Mouse (Mus musculus): Measurements from ENCODE around the gene Celf5. TPM values are rescaled to one million over a fixed set of nuclear protein-coding genes. Genes with fewer than 3 reads are reported as not detected.

Gene Celf5
- polyA plus RNA-seq (2012; rRNA removed) = 0.18 and 0.27 TPM in 2 replicates

DNA sequence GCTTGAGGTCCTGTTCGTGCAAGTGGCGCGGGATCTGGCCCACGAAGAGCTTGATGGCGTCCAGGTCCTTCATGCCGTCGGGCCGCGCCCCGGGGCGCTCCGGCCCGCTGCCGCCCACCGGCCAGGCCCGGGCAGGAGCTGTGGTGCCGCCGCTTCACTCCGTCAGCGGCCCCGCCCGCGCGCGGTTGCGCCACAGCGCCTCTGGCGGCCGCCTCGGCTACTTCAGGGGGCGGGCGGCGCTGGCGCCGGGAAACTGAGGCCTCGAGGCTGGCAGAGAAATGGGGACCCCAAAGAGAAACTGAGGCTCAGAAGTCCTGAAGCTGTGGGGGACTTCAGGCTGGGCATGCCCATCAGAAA, at the start of gene Celf5:
TSS of gene Celf5 (minus strand) at position 177 of the 357 bp plus-strand sequence.
- H3K27ac ChIP-seq (ENCODE audit: insufficient read depth, low read depth, low read length) = no peak within 1 kb of the TSS
- under 1% methylated on average over 36 of the region's 36 CpGs for WGBS
- no peaks in the 10 kb centered on the region for H3K4me1 ChIP-seq (ENCODE audit: control insufficient read depth, insufficient read depth, low read length)
- no peaks in the 10 kb centered on the region for H3K27me3 ChIP-seq (replicated peaks; ENCODE audit: control insufficient read depth, insufficient read depth, low read length)
- DNase-seq = peak; percentile 41
- H3K4me3 ChIP-seq (ENCODE audit: insufficient read depth, low read depth, low read length) = peak within 1 kb of the TSS; percentile 55
- H3K36me3 ChIP-seq (ENCODE audit: control insufficient read depth, insufficient read depth, low read length) = no peaks in the 10 kb centered on the region
- TF ChIP-seq POLR2A (IDR thresholded peaks at IDR 0.05; ENCODE audit: low read depth, low read length) = no peak
- peak; percentile 55 for TF ChIP-seq CTCF (conservative IDR thresholded peaks at IDR 0.05; ENCODE audit: insufficient read depth, insufficient read length, low read depth, low read length)

DNA sequence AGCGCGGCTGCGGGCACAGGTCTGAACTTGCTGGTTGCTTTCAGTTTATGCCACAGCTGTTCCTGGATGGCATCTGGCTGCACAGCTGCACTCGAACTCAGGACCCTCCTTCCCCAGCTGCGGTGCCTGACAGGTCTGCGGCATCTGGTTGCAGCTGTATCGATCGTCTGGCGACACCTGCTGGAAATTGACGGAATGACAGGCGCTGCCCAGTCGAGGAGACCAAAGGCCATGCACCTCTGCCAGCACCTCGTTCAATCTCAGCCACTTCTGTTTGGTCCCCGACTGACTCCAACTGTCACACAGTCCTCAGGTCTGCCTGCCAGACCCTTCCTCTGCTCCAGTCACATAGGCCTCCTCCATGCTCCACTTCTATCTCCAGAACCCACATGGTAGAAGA, 44.3 kb upstream of the Celf5 start:
- Histone ChIP-seq H3K4me1 (ENCODE audit: control insufficient read depth, insufficient read depth, low read length) (no peaks in the 10 kb centered on the region), H3K27ac (ENCODE audit: insufficient read depth, low read depth, low read length) (no peak overlapping the region), H3K27me3 (replicated peaks; ENCODE audit: control insufficient read depth, insufficient read depth, low read length) (no peaks in the 10 kb centered on the region), H3K4me3 (ENCODE audit: insufficient read depth, low read depth, low read length) (no peak overlapping the region), H3K36me3 (ENCODE audit: control insufficient read depth, insufficient read depth, low read length) (no peaks in the 10 kb centered on the region)
- 9% methylated on average over 14 of the region's 14 CpGs for WGBS
- DNase-seq = peak; percentile 83
- TF ChIP-seq POLR2A (IDR thresholded peaks at IDR 0.05; ENCODE audit: low read depth, low read length) (no peak), CTCF (conservative IDR thresholded peaks at IDR 0.05; ENCODE audit: insufficient read depth, insufficient read length, low read depth, low read length) (peak; percentile 99)

GRCm38 (mm10) chr10:81525017-81525694, 42.6 kb upstream of the Celf5 start:
- Histone ChIP-seq H3K36me3 (ENCODE audit: control insufficient read depth, insufficient read depth, low read length) (no peaks in the 10 kb centered on the region), H3K4me3 (ENCODE audit: insufficient read depth, low read depth, low read length) (no peak overlapping the region), H3K27ac (ENCODE audit: insufficient read depth, low read depth, low read length) (no peak overlapping the region), H3K27me3 (replicated peaks; ENCODE audit: control insufficient read depth, insufficient read depth, low read length) (no peaks in the 10 kb centered on the region), H3K4me1 (ENCODE audit: control insufficient read depth, insufficient read depth, low read length) (no peaks in the 10 kb centered on the region)
- TF ChIP-seq POLR2A (IDR thresholded peaks at IDR 0.05; ENCODE audit: low read depth, low read length) = no peak
- TF ChIP-seq CTCF (conservative IDR thresholded peaks at IDR 0.05; ENCODE audit: insufficient read depth, insufficient read length, low read depth, low read length) = no peak
- DNase-seq = no peak
- WGBS = 58% methylated on average over 13 of the region's 13 CpGs

GRCm38 (mm10) chr10:81524051-81524605, 41.6 kb upstream of the Celf5 start, which contains the start of gene Gna15:
TSS of gene Gna15 (minus strand) at chr10:81524225.
- peak; percentile 30 for DNase-seq
- Histone ChIP-seq H3K27me3 (replicated peaks; ENCODE audit: control insufficient read depth, insufficient read depth, low read length) (no peaks in the 10 kb centered on the region), H3K36me3 (ENCODE audit: control insufficient read depth, insufficient read depth, low read length) (no peaks in the 10 kb centered on the region), H3K27ac (ENCODE audit: insufficient read depth, low read depth, low read length) (no peak within 1 kb of the TSS), H3K4me1 (ENCODE audit: control insufficient read depth, insufficient read depth, low read length) (no peaks in the 10 kb centered on the region), H3K4me3 (ENCODE audit: insufficient read depth, low read depth, low read length) (no peak within 1 kb of the TSS)
- TF ChIP-seq POLR2A (IDR thresholded peaks at IDR 0.05; ENCODE audit: low read depth, low read length) (no peak), CTCF (conservative IDR thresholded peaks at IDR 0.05; ENCODE audit: insufficient read depth, insufficient read length, low read depth, low read length) (no peak)
- 47% methylated on average over 9 of the region's 9 CpGs for WGBS

- no peaks in the 10 kb centered on the region for H3K4me1 ChIP-seq (ENCODE audit: control insufficient read depth, insufficient read depth, low read length)
- H3K27ac ChIP-seq (ENCODE audit: insufficient read depth, low read depth, low read length) = no peak overlapping the region
- H3K36me3 ChIP-seq (ENCODE audit: control insufficient read depth, insufficient read depth, low read length) = no peaks in the 10 kb centered on the region
- H3K4me3 ChIP-seq (ENCODE audit: insufficient read depth, low read depth, low read length) = no peak overlapping the region
- WGBS = 37% methylated on average over 19 of the region's 19 CpGs
- DNase-seq = no peak
- H3K27me3 ChIP-seq (replicated peaks; ENCODE audit: control insufficient read depth, insufficient read depth, low read length) = no peaks in the 10 kb centered on the region
- TF ChIP-seq POLR2A (IDR thresholded peaks at IDR 0.05; ENCODE audit: low read depth, low read length) (no peak), CTCF (conservative IDR thresholded peaks at IDR 0.05; ENCODE audit: insufficient read depth, insufficient read length, low read depth, low read length) (no peak)
Measured at GRCm38 (mm10) chr10:81523570-81523969, 41.1 kb upstream of the Celf5 start.

GRCm38 (mm10) chr10:81523142-81523541, 40.6 kb upstream of the Celf5 start:
- H3K4me1 ChIP-seq (ENCODE audit: control insufficient read depth, insufficient read depth, low read length) = no peaks in the 10 kb centered on the region
- 72% methylated on average over 6 of the region's 6 CpGs for WGBS
- H3K27me3 ChIP-seq (replicated peaks; ENCODE audit: control insufficient read depth, insufficient read depth, low read length) = no peaks in the 10 kb centered on the region
- DNase-seq = no peak
- no peak overlapping the region for H3K4me3 ChIP-seq (ENCODE audit: insufficient read depth, low read depth, low read length)
- H3K36me3 ChIP-seq (ENCODE audit: control insufficient read depth, insufficient read depth, low read length) = no peaks in the 10 kb centered on the region
- H3K27ac ChIP-seq (ENCODE audit: insufficient read depth, low read depth, low read length) = no peak overlapping the region
- no peak for TF ChIP-seq CTCF (conservative IDR thresholded peaks at IDR 0.05; ENCODE audit: insufficient read depth, insufficient read length, low read depth, low read length)
- no peak for TF ChIP-seq POLR2A (IDR thresholded peaks at IDR 0.05; ENCODE audit: low read depth, low read length)

DNA sequence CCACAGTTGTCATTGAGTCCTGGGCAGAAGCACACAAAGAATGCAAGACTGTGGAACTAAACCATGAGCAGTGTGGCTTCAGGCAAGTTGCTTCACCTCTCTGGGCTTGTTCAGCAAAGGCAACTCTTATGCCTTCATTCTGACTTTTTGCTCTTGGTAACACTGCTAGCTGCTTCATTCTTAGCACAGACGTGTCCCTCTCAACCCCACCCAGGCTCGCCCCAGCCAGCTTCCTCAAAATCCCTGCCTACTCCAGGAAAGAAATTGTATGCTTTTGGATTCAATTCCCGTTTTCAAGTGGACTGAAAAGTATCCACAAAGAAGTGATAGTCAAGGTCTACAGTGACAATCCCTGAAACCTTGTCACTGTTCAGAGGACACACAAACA, 37.5 kb upstream of the Celf5 start:
- H3K27ac ChIP-seq (ENCODE audit: insufficient read depth, low read depth, low read length) = no peak overlapping the region
- TF ChIP-seq POLR2A (IDR thresholded peaks at IDR 0.05; ENCODE audit: low read depth, low read length) (no peak), CTCF (conservative IDR thresholded peaks at IDR 0.05; ENCODE audit: insufficient read depth, insufficient read length, low read depth, low read length) (no peak)
- H3K27me3 ChIP-seq (replicated peaks; ENCODE audit: control insufficient read depth, insufficient read depth, low read length) = no peaks in the 10 kb centered on the region
- no peaks in the 10 kb centered on the region for H3K36me3 ChIP-seq (ENCODE audit: control insufficient read depth, insufficient read depth, low read length)
- 48% methylated on average over 3 of the region's 3 CpGs for WGBS
- no peak overlapping the region for H3K4me3 ChIP-seq (ENCODE audit: insufficient read depth, low read depth, low read length)
- DNase-seq = no peak
- H3K4me1 ChIP-seq (ENCODE audit: control insufficient read depth, insufficient read depth, low read length) = no peaks in the 10 kb centered on the region
